Mouse (Mus musculus) erythroblast, embryonic 14.5 days (primary cell): ENCODE data around the gene Tmem97.

Experiments used
- GATA1 ChIP-seq: IDR thresholded peaks from 2 replicates; pipeline ENCODE4 v1.6.1; 2012; ENCODE audit warnings: low read length, inconsistent platforms, mixed read lengths
- TAL1 ChIP-seq: IDR thresholded peaks from 3 replicates; pipeline ENCODE4 v1.6.1; 2012; ENCODE audit warnings: low read length, inconsistent platforms, mixed read lengths

- TF ChIP-seq GATA1 (no peak), TAL1 (no peak)
These were observed 54.7 kb downstream of the Tmem97 start for GRCm38 (mm10) chr11:78495904-78496303.
